Mouse (Mus musculus) spleen, postnatal 4 days (tissue): ENCODE measurements at regions not wholly inside any gene's neighbourhood (a gene's known extent, or its start where the extent isn't known, plus 50 kb on each side); places are given as distances from the start of the nearest gene placed in this dataset.
"Not testable (repeated sequence)": the region's sequence is repeated elsewhere in the genome, so short reads cannot be mapped to it uniquely, and the experiment has no call there.

ENCODE experiments used
- DNase-seq, 2 experiments: peaks; one replicate each; pipeline ENCODE4 v3.0.0; 2022; ENCODE audit warnings: low spot score in 2 of 2

DNA sequence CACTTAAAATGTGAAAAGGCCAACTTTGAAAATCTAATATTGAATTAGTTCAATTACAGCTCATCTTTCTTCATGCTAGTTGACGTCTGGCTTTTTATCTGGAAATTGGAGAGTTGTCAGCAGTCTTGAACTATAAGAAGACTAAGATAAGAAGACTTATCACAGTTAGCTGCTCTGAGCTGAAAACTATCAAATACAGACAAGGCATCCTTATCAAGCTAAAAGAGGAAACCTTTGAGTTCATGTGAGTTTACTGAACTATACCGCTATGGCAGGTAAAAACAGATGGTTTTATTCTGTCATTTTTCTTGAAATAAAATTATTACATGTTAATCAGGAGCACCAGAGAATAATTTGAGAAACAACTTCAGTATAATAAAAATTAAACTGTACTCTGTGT lies 735.2 kb upstream of the Marcks start:
- DNase-seq, result no peak

DNA sequence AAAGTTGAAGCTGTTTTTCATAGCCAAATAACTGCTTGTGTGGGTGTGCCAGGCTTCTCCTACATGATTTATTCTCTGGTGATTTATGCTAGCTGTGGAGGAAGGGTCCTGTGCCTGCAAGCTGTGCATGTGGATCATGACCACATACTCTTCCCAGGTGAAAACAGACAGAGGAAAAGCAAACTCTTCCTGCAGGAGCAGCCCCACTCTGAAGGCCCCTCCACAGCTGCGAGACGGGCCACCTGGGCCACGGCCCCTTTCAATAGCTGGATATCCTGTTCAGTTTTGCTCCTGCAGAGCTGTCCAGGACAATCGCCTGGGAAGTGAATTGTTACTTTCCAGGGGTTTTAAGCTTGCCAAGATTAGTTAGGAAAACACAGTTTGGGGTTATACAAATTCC lies 722.3 kb upstream of the Marcks start:
- no peak for DNase-seq

DNA sequence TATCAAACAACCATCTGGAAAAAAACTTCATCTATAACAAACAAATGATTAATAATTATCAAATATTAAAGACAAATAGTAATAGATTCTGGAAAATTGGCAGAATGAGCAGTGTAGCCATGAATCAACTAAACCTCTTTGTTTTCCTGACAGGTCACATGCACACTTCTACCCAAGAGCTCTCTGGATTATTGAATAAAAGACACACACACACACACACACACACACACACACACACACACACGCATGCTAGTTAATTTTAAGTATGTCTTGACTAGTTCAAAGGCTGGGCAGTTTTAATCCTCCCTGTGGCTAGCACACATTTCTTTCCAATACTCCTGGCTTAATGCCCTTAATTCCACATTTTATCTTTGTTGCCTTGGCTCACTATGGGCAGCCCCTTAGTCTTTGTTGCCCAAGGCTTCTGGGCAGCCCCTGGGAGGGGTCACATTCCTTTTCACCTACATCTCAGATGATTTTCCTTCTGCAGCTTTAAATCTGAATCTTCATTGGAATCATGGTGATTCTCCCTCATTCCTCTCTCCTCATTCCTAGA lies 710.6 kb upstream of the Marcks start:
- DNase-seq, result no peak

DNA sequence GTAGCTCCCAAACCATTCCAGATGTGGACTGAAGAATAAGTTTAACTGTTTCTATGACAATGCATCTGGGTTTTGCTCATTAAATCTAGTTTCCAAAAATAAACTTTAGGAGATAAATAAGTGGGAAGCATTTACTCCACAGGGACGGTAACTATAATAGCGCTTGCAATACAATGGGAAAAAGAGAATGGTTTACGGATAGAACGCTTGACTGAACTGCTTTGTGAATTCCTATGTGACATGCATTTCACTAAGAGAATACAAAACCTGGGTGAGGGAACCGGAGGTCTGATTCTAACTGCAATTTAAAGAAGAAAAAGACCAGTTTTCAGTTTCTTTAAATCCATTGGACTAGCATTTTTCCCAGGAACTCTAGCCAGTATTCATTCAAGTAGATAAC lies 704.1 kb upstream of the Marcks start:
- no peak for DNase-seq

DNA sequence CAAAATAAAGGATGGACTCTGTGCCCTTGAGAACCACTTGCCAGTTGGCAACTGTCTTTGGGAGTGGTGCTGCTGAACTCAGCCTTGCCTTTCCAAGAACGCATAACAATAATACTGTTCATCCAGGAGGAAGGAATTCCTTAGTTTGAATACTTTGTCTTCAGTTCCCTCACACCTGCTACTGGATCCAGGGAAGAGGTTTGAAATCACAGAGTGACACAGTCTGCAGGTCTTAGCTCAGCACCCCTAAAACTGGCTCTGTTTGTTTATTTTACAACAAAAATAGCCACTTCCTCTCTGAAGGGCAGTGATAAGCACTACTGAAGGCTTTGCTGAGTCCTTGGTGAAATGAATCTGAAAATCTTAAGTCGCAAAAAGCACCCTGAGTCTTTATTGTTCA lies 703.1 kb upstream of the Marcks start:
- no peak for DNase-seq

DNA sequence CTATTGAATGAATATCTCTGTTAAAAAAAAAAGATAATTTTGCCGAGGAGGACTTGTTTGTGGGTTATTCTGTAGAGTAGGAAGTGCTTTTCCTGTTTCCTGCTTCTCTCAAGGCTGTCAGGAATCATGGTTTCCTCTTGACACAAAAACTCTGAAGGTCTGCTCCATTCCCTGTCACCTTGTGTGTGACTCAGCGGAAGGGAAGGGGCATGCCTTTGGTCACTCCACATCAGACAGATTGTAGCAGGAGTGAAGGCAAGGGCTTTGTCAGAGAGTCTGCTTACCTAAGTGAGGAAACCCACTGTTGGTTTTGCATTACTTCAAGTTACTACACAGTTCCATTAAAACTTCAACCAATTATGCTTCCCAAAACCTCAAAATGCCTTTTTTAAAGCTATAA lies 699.0 kb upstream of the Marcks start:
- DNase-seq, result no peak

DNA sequence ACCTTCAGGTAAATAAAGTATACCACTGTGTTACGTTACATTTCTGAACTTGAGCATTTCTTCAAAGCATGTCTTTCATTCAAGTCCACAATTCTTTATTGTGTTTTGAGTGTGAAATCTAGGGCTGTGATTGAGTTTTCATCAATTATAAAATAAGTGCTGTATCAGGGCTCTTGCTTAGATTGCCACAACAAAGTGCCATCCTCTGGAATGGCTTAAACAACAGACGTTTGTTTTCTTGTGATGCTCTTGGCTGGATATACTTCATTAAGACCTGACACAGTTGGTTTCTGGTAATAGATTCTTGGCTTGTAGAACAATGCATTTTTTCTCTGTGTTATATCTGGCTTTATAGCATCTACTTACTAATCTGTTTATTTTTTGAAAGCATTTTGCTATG lies 674.3 kb upstream of the Marcks start:
- no peak for DNase-seq

DNA sequence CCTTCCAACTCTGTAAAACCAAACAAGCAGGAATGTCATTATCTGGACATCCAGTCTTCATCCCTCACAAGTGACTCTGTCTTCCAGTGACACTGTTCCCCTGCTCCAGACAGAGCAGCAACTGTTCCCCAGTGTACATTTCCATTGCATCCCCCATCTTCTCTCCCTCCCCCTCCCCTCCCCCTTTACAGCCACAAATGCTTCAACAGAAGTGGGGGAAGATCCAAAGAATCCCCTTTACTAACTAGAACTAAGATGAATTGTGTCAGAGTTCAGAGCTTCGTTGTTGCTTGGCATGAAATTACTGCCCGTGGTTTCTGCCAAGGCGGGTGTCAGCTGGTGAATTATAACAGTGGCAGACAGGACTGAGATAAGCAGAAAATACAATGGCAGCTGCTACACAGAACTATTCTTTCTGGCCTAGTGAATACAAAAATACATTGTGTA lies 673.7 kb upstream of the Marcks start:
- no peak for DNase-seq

DNA sequence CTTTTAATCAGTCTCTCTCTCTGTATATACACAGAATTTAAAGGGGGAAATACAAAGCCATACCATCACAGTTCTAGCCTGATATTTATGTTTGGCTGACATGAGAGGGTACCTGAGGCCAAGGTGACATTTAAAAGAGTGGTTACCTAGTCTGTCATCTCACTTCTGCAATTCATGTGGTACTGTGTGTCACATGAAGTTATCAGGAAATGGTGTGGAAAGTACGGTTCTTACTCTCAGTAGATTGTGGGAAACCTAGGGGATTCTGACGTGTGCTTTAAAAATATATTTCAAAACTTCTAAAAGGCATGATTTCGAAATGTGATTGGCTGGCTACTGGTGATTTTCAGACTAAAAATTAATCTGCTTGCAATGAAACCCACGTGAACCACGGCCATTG lies 673.1 kb upstream of the Marcks start:
- DNase-seq, result no peak

DNA sequence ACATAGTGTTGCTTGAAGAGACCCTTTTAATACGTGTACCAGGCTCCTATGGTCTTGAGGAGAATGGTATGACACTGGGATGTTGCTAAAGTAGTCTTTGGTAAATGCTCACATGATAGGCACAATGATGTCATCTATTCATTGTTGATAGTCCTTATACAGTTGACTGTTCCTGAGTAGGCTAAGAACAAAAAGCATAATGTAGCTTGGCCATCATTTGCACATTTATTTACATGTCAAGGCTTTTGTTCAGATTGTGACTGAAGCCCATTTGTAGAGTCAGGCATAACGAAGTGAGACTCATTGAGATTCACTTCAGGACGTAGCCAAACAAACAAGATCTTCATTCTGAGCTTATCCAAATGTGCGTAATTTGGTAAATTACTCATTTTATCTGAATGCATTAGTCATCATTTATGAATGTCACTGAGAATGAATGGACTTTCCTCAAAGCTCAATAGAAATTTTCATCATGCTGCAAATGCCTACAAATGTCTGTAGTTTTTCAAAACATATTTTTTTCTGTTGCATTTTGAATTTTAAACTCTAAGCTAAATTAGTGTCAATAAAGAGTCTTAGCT lies 664.6 kb upstream of the Marcks start:
- no peak for DNase-seq

DNA sequence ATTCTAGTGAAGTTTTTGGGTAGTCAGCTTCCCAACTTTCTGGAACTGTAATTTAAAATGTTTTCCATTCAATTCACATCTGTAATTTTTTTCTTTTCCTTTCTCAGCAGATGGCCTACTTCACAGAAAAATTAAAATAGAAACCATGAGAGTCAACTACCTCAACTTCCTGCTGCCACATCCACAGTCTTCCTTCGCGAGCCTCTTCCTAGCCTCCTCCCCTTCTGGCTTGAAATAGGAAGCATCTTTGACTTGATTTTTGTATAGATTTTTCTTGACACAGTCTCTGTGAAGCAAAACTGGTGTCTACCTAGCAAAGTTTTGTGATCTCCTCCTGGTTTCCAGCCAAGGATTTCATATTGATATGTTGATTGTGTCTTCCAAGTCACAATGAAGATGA lies 660.7 kb upstream of the Marcks start:
- DNase-seq, result no peak

DNA sequence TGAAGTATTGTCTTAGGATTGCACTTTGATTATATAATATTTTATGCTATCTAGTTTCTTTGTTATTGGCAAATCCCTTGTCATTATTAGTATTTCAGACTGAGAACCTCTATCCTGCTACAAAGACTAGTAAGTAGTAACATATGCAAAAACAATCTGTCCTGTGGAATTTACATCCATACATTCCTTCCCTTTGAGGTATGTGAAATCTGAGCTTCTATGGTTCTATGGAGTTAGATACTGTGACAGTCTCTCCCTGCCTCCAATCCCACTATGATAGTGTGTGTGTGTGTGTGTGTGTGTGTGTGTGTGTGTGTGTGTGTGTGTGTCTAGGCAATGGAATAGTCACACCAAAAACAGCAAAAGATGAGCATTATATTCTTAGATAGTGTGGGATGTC lies 659.6 kb upstream of the Marcks start:
- DNase-seq, result no peak

DNA sequence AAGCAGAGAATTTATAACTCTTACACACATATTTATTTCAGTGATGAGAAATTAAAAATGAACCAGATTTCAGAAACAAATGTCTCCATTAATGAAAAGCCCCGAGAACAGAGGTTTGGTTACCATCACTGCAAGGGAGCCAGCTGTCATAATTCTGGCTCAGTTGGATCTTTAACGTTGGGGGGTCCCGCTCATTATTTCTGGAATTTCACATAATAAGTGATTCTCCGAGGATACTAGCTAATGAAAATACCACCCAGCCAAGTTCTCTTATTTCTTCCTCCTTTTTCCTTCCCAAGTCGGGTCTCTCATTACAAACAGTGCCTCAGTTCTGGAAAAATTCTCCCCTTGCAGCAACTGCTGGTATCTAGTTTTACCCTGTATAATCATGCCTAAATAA lies 659.0 kb upstream of the Marcks start:
- DNase-seq, result no peak

DNA sequence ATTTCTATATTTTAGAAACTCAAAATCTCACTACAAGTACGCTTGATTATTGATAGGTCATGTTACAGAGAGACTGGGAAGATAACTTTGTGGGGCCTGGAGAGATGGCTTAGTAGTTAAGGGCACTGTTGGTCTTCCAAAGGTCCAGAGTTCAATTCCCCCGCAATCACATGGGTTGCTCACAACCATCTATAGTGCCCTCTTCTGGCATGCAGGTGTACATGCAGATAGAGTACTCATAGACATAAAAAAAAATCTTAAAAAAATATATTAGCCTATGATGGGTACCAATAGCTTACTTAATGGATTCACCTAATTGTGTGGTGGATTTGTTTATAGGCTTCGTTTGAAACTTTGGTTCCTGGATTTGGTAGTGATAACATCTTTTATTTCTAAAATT lies 654.2 kb upstream of the Marcks start:
- no peak for DNase-seq

DNA sequence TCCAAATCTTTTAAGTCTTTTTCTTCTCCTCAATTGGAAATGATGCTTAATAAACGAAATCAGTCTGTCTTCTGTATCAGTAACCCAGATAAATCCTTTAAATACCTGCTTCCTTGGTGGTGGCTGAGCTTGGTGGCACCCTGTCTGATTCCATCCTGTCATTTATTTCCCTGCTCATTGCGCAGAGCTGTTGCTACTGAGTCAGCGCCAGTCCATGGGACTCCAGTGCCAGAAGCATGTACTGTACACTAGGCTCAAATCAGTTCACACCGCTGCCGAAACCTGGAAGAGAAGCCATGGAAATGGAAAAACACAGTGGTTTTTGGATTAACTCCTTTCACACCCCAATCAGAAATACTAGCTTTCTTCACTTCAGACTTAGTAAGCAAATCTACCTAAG lies 649.3 kb upstream of the Marcks start:
- DNase-seq, result no peak

DNA sequence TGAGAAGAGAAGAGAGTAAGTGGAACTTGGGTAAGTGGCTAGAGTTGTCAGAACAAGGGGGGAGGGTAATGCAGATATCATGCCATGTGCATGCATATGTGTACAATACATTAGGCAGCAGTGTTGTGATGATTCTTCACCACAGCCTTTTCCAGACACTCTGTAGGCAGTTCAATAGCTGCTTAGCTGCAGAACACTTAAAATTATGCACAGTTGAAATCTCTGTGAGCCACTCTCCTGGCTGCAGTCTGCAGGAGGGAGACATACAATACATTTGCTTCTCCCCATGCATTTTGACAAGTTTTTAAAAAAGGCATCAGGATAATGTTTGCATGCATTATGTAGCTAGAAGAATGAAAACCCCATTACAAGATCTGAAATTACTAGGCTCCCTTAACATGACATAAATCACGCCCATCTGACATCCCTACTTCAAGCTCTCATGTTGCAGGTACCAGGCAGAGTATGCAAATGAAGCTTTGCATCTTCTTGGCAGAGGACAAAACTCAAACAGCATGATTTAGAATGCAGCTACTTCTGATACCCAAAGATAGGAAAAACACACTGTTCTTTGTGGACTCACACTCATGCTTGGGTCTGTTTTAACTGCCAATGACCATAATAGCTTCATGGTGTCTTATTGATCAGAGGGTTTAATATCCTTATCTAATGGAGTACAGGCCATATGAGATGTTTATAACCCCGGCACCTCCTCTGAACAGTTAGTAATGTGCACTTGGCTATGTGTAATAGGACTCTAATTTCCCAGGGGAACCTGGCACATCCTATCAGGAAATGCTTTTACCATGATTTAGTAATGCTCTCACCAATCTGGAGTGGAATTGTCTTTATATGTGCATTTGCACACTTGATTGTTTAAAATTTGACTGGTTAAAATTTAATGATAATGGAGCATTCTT lies 640.9 kb upstream of the Marcks start:
- no peak for DNase-seq

DNA sequence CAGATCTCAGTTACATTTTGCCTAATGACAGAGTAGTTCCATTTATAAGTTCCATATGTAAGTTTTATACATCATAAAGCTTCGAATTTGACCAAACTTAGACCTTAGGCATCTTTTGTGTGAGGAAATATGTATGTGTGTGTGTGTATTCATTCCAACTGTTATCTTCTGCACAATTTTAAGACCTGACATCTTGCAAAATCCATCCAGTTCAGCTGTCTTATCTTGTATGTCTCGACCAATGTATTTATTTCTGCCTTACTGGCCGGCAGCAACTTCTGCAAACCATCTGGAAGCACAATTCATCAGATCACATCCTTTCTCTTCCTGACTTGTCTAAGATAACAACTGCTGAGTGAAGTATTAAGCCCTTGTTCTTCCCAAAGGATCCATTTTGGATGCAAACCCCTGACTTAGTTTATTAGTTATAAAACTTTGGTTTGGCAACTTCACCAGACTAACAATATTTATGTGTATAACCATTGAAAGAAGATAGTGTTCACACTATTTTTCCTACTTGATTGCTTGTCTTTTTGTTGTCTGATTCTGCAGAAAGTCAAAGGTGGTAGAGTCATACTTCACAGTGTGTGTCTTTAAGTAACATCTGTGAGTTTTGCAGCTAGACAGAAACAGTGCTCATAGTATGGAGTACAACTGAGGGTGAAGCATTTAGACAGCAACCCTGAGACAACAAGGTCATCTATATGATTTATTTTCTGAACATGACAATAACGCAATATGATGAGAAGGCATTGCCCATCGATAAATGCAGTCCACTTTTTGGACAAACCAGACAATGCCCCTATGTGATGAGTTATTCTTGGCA lies 622.0 kb upstream of the Marcks start:
- DNase-seq, result no peak

DNA sequence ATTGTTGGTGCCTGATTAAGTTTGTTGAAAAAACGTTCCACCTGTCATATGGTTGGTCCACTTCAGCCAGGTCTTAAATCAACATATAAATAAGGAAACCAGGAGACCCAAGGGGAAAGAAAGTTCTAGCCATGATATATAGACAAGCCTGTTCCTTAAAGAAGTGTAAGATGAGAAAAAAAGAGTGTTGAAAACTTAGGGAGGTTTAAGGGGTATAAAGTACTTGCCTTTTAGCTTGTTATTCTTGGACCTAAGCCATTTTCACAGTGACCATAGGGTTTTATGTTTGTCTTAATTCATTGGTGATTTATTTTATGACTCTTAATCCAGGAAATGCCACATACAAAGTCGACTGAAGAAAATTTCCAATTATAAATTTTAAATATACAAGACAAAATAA lies 602.9 kb upstream of the Marcks start:
- no peak for DNase-seq

DNA sequence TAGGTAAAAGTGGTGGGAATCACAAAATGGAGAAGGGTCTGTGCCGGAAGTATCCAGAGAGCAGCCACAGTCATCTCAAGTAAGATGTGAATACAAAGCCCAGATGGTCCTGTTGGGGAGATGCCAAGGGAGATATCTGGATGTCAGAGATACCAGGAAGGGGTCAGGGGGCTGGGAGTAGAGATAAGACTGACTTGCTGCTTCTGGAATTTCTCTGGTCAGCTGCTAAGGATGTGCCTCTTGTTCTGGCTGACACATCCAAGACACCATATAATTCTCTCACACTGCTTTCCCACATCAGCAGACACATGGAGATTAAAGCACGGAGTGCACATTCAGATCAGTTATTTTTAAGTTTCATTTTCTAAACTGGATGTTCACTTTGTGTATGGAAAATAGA lies 600.3 kb upstream of the Marcks start:
- DNase-seq, result no peak

DNA sequence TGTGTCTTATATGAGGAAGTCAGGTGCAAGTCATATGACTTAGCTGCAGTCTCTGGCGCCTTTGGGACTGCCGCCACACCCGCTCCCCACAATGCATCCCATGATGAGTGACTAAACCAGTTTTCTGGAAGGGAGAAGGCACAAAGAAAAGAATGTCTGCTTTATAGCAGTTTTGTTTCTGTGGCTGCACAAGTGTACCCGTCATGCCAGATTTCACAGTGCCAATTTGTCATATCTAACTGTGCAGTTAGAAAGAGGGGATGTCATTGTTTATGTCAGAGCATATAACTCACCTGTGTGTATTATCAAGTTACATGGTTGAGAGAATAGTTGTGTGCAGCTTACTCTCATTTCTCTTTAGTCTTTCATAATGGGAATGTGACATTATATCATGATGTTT lies 586.9 kb upstream of the Marcks start:
- DNase-seq, result no peak

DNA sequence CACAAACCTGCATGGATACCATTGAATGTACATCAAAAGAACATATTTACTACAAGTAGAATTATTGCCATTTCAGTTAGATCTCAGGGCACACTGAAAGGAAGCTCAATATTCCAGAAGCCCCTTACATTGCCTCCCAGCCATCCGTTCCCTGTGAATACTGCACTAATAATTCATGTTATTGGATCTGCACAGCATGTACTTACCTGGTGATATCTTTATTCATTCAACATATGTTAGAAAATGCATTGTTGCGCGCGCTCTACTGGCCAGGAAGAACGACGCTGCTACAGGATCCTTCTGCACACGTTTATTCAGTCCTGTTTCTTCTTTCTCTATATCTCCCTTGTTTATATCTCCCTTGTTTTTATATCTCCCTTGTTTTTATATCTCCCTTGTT lies 586.3 kb upstream of the Marcks start:
- DNase-seq, result not testable (repeated sequence)

DNA sequence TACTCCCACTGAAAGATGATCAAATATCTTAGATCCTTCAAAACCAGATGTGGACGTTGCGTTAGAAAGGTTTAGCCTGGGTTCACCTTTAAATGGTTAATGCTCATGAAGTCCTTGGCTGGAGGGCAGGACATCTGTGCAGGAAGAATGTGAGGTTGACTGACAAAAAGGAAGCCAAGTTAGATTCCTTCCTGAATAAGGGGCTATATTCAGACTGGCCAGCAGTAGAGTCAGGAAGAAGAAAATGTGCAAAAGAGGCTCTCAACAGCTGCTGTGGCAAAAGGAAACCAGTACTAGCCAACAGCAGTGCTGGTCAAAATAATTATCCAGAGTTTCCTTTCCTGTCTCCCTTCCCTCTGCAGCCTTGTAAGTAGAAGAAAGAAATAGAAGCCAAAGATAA lies 582.0 kb upstream of the Marcks start:
- DNase-seq, result no peak
